Comparison of ENCODE assay signal across 18 mouse cellular contexts in the genomic region with DNA sequence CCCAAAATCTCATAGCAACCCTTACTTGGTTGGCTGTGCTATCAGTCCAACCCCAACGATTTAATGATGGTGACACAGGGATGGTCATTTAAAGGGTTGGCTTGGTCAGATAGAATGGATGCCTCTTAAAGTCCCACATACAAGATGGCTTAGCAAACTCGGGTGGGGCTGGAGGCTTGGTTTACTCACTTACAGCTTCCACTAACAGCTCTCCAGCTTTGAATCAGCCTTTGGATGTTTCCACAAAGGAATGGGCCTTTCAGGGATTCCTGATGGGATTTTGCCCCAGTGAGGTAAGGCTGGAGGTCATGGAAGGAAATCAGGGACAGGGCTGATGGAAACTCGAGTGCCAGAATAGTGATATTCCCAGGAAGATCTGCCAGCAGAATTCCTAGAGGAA. TPM values are rescaled to one million over a fixed set of nuclear protein-coding genes. Genes with fewer than 3 reads are reported as not detected.
DNase-seq lines count a peak whose midpoint lies in the region; ATAC-seq and TF ChIP-seq lines count a peak whose summit lies in the region.
"Had no signal": no experiment of that assay in that cellular context is flagged by ENCODE, and none has a peak within 500 bp of the region (broad histone marks: within the 10 kb centered on the region; RNA-seq: fewer than 3 reads in every experiment).

No protein-coding gene starts in this region.

- peaks cover 97% of the 10 kb centered on the region for H3K4me1 ChIP-seq in erythroblast, embryonic 14.5 days (ENCODE audit: control insufficient read depth)
- H3K4me1 ChIP-seq in liver, embryonic 11.5 days (replicated peaks; ENCODE audit: control insufficient read depth, insufficient read depth, low read length), result peaks cover 54% of the 10 kb centered on the region

- H3K4me2 ChIP-seq in liver, embryonic 11.5 days, result peak overlapping the region; percentile 64
- peak overlapping the region; percentile 51 for H3K4me2 ChIP-seq in myocyte (ENCODE audit: low read depth)
- H3K4me2 ChIP-seq: forebrain, embryonic 15.5 days; kidney, embryonic 15.5 days; lung, embryonic 14.5 days; midbrain, embryonic 12.5 days; neural tube, embryonic 13.5 days had no signal

- H3K27me3 ChIP-seq in erythroblast, embryonic 14.5 days (ENCODE audit: control insufficient read depth), result no peaks in the 10 kb centered on the region
- no peaks in the 10 kb centered on the region for H3K27me3 ChIP-seq in liver, embryonic 11.5 days (replicated peaks; ENCODE audit: control insufficient read depth, insufficient read depth, low read length)
- H3K27me3 ChIP-seq in myocyte (ENCODE audit: control insufficient read depth, insufficient read depth, insufficient read length), result no peaks in the 10 kb centered on the region
- H3K27me3 ChIP-seq: forebrain, embryonic 15.5 days had no signal

- ATAC-seq in erythroblast, adult 5-6 weeks (replicated peaks; ENCODE audit: low FRiP score, poor library complexity, severe bottlenecking), result no peak
- ATAC-seq in liver, embryonic 11.5 days (replicated peaks; ENCODE audit: low FRiP score), result no peak
- ATAC-seq in inflammation-experienced regulatory T-cells, adult 6 months, result no peak
- ATAC-seq: forebrain, embryonic 15.5 days had no signal

- peak overlapping the region; percentile 89 for H3K4me3 ChIP-seq in erythroblast, embryonic 14.5 days (replicated peaks)
- H3K4me3 ChIP-seq in liver, embryonic 11.5 days (ENCODE audit: low read depth, low read length), result no peak overlapping the region; the same call in 1 of the 2 replicates
- no peak overlapping the region for H3K4me3 ChIP-seq in myocyte
- H3K4me3 ChIP-seq: embryonic facial prominence, embryonic 10.5 days; forebrain, embryonic 15.5 days; kidney, embryonic 15.5 days; midbrain, embryonic 12.5 days; neural tube, embryonic 13.5 days had no signal

- H3K27ac ChIP-seq in liver, embryonic 11.5 days (ENCODE audit: low read depth, low read length), result no peak overlapping the region
- H3K27ac ChIP-seq: embryonic facial prominence, embryonic 10.5 days; forebrain, embryonic 15.5 days; kidney, embryonic 15.5 days; macrophage; midbrain, embryonic 12.5 days; neural tube, embryonic 13.5 days had no signal

- H3K9ac ChIP-seq in liver, embryonic 11.5 days (ENCODE audit: low read depth, low read length), result peak overlapping the region; percentile 45
- H3K9ac ChIP-seq: forebrain, embryonic 15.5 days; kidney, embryonic 15.5 days; lung, embryonic 14.5 days; midbrain, embryonic 12.5 days; neural tube, embryonic 13.5 days had no signal

- peak; percentile 2 for DNase-seq in kidney, adult 18-20 months
- no peak for DNase-seq in kidney, postnatal 25 days
- no peak for DNase-seq in liver, embryonic 11.5 days (ENCODE audit: low spot score)
- no peak for DNase-seq in neural tube, embryonic 10.5 days (ENCODE audit: extremely low spot score, low spot score)
- DNase-seq: cerebellum, adult 8-10 months; lung, embryonic 14.5 days; spleen, adult 18-20 months had no signal

- TF ChIP-seq POLR2A in myocyte (IDR thresholded peaks at IDR 0.05; ENCODE audit: insufficient read length, low read depth), result no peak

- no peaks in the 10 kb centered on the region for H3K79me2 ChIP-seq in myocyte (ENCODE audit: control insufficient read depth, insufficient read depth)

- H3ac ChIP-seq in myocyte (ENCODE audit: control insufficient read depth, insufficient read length), result no peak overlapping the region

- WGBS in liver, embryonic 11.5 days, result 71% methylated on average over 3 of the region's 3 CpGs

- no peaks in the 10 kb centered on the region for H3K9me3 ChIP-seq in erythroblast, embryonic 14.5 days (ENCODE audit: control insufficient read depth, low read length)
- no peaks in the 10 kb centered on the region for H3K9me3 ChIP-seq in liver, embryonic 11.5 days (ENCODE audit: control insufficient read depth, low read length)
- H3K9me3 ChIP-seq: embryonic facial prominence, embryonic 10.5 days; forebrain, embryonic 15.5 days; G1E; kidney, embryonic 15.5 days; midbrain, embryonic 12.5 days; neural tube, embryonic 13.5 days had no signal

- H3K36me3 ChIP-seq in erythroblast, embryonic 14.5 days (ENCODE audit: control insufficient read depth), result peaks cover 96% of the 10 kb centered on the region
- H3K36me3 ChIP-seq in liver, embryonic 11.5 days (ENCODE audit: control insufficient read depth, insufficient read depth, low read length), result no peaks in the 10 kb centered on the region
- H3K36me3 ChIP-seq in myocyte (ENCODE audit: control insufficient read depth, insufficient read depth), result no peaks in the 10 kb centered on the region
- H3K36me3 ChIP-seq: embryonic facial prominence, embryonic 10.5 days; forebrain, embryonic 15.5 days; G1E; kidney, embryonic 15.5 days; midbrain, embryonic 12.5 days; neural tube, embryonic 13.5 days had no signal

TF ChIP-seq in myocyte, 11 proteins besides CTCF, POLR2A, EP300 and RAD21:
- TF ChIP-seq USF1 (IDR thresholded peaks at IDR 0.05; ENCODE audit: low read depth), result no peak
- TF ChIP-seq E2F4 (IDR thresholded peaks at IDR 0.05; ENCODE audit: insufficient read depth), result no peak
- no peak for TF ChIP-seq MAX (IDR thresholded peaks at IDR 0.05; ENCODE audit: low read depth)
- no peak for TF ChIP-seq SRF (IDR thresholded peaks at IDR 0.05; ENCODE audit: control insufficient read depth, insufficient read length, low read depth)
- no peak for TF ChIP-seq TCF3 (IDR thresholded peaks at IDR 0.05; ENCODE audit: insufficient read length, low read depth)
- no peak for TF ChIP-seq TCF12 (IDR thresholded peaks at IDR 0.05; ENCODE audit: insufficient read depth, poor library complexity, severe bottlenecking)
- no peak for TF ChIP-seq MYOG (IDR thresholded peaks at IDR 0.05; ENCODE audit: control insufficient read depth in 1 of 3, insufficient read depth in 1 of 3, insufficient read length in 2 of 3, low read depth in 2 of 3)
- no peak for TF ChIP-seq CEBPB (IDR thresholded peaks at IDR 0.05; ENCODE audit: insufficient read depth, poor library complexity, severe bottlenecking)
- TF ChIP-seq REST (IDR thresholded peaks at IDR 0.05; ENCODE audit: insufficient read depth, insufficient read length), result no peak
- no peak for TF ChIP-seq MYOD1 (IDR thresholded peaks at IDR 0.05; ENCODE audit: control insufficient read depth in 1 of 3, insufficient read length in 2 of 3, low read depth in 2 of 3)
- no peak for TF ChIP-seq POLR2AphosphoS2 (IDR thresholded peaks at IDR 0.05; ENCODE audit: insufficient read length, low read depth)

RNA-seq across cellular contexts. Expression of gene Mgst3, which starts 5.8 kb away (rescaled TPM):
- 58.2 and 125 TPM in 2 replicates for polyA plus RNA-seq in erythroblast, embryonic 14.5 days (2012)
- 84.0 and 95.1 TPM in 2 replicates for total RNA-seq in erythroblast, adult 5-6 weeks (2015; ENCODE audit: low replicate concordance)
- 132 and 152 TPM in 2 replicates for total RNA-seq in erythroblast, adult 5-6 weeks (2017; ENCODE audit: low replicate concordance)
- 242 and 253 TPM in 2 replicates for polyA plus RNA-seq in liver, embryonic 11.5 days (2014; fragmentation: Nextera tagmentation; extraction: Ambion mirVana)
- polyA plus RNA-seq in myocyte (2012; fragmentation: generic; extraction: Trizol), result 62.0 TPM
- polyA plus RNA-seq in inflammation-experienced regulatory T-cells, adult 6 months (2017; shearing (Covaris generic)), result 1 to 10 TPM; 1.3 to 4.7 (median 1.8) TPM

RNA-seq across cellular contexts. Expression of gene Aldh9a1, which starts 38.0 kb away (rescaled TPM):
- polyA plus RNA-seq in erythroblast, embryonic 14.5 days (2012), result 2.2 and 2.6 TPM in 2 replicates
- 4.6 and 9.2 TPM in 2 replicates for total RNA-seq in erythroblast, adult 5-6 weeks (2015; ENCODE audit: low replicate concordance)
- 11.1 and 11.6 TPM in 2 replicates for total RNA-seq in erythroblast, adult 5-6 weeks (2017; ENCODE audit: low replicate concordance)
- polyA plus RNA-seq in liver, embryonic 11.5 days (2014; fragmentation: Nextera tagmentation; extraction: Ambion mirVana), result 112 and 129 TPM in 2 replicates
- 17.6 TPM for polyA plus RNA-seq in myocyte (2012; fragmentation: generic; extraction: Trizol)
- 10 to 100 TPM; 47.7 to 61.2 (median 56.2) TPM for polyA plus RNA-seq in inflammation-experienced regulatory T-cells, adult 6 months (2017; shearing (Covaris generic))

Comparison
In these comparisons a context has a peak if more than half of its experiments do, and no peak if none do; other contexts are left out.
1. RNA of gene Mgst3, which starts 5.8 kb away (polyA plus RNA-seq): 242 to 253 TPM in liver, embryonic 11.5 days, 62.0 TPM in myocyte (single experiment) and 58.2 to 125 TPM in erythroblast, embryonic 14.5 days; 1.3 to 4.7 TPM in inflammation-experienced regulatory T-cells, adult 6 months; every median in the first group is over 10 times any median in the second.